Mouse (Mus musculus) lung, postnatal 0 days (tissue): Measurements from ENCODE around the gene Slc22a13. TPM values are rescaled to one million over a fixed set of nuclear protein-coding genes. Genes with fewer than 3 reads are reported as not detected.
"Not testable (repeated sequence)": the region's sequence is repeated elsewhere in the genome, so short reads cannot be mapped to it uniquely, and the experiment has no call there.

ENCODE experiments used
- ATAC-seq: fragments of 200-750 bp; cut with Nextera tagmentation; 2 replicates; pipeline ENCODE4 v1.8.0; 2017; ENCODE audit warnings: moderate library complexity
- DNase-seq: peaks from one replicate; pipeline ENCODE4 v3.0.0-alpha.2; 2016; ENCODE audit warnings: low spot score
- H3K27ac ChIP-seq: fragments of 300-500 bp; sonication (generic); 2 replicates; pipeline ENCODE4 v1.5.1; 2014; ENCODE audit warnings: antibody characterized with exemption, mild to moderate bottlenecking, low read length, mixed read lengths
- H3K27me3 ChIP-seq: fragments of 300-500 bp; sonication (generic); replicated peaks from 2 replicates; pipeline ENCODE4 v1.6.1; 2014; ENCODE audit warnings: low read length, mixed read lengths; ENCODE audit not compliant: insufficient read depth
- H3K36me3 ChIP-seq: fragments of 300-500 bp; sonication (generic); 2 replicates; pipeline ENCODE4 v1.6.1; 2014; ENCODE audit warnings: low read length, mixed read lengths; ENCODE audit not compliant: insufficient read depth
- H3K4me1 ChIP-seq: fragments of 300-500 bp; sonication (generic); 2 replicates; pipeline ENCODE4 v1.6.1; 2014; ENCODE audit warnings: antibody characterized with exemption, low read depth, low read length, mixed read lengths; ENCODE audit not compliant: insufficient read depth
- H3K4me2 ChIP-seq: fragments of 300-500 bp; sonication (generic); replicated peaks from 2 replicates; pipeline ENCODE4 v1.6.1; 2014; ENCODE audit warnings: low read depth, mild to moderate bottlenecking, low read length, moderate library complexity, mixed read lengths
- H3K4me3 ChIP-seq: fragments of 300-500 bp; sonication (generic); 2 replicates; pipeline ENCODE4 v1.5.1; 2014; ENCODE audit warnings: low read depth, low read length
- H3K9ac ChIP-seq: fragments of 300-500 bp; sonication (generic); replicated peaks from 2 replicates; pipeline ENCODE4 v1.6.1; 2014; ENCODE audit warnings: low read depth, mild to moderate bottlenecking
- H3K9me3 ChIP-seq: fragments of 300-500 bp; sonication (generic); 2 replicates; pipeline ENCODE4 v1.6.1; 2016; ENCODE audit warnings: low read length, mixed read lengths
- CTCF ChIP-seq: IDR thresholded peaks from 2 replicates; pipeline ENCODE4 v1.5.1; 2016; ENCODE audit warnings: antibody characterized with exemption, mild to moderate bottlenecking
- EP300 ChIP-seq: IDR thresholded peaks from 2 replicates; pipeline ENCODE4 v1.6.1; 2016; ENCODE audit warnings: antibody characterized with exemption, mild to moderate bottlenecking, control low read depth
- WGBS: fragments of 180-500 bp; shearing (Covaris S2); extraction: QIAGEN DNeasy Blood & Tissue Kit; methylation state at CpG from one replicate; pipeline ENCODE4 v1.1.7; 2014; 5-methylcytosine and 5-hydroxymethylcytosine counted together
- polyA plus RNA-seq: library from polyadenylated mRNA; unstranded; fragments of >200 nt; fragmentation: Nextera tagmentation; extraction: Ambion mirVana; gene quantifications from 2 replicates; pipeline ENCODE4 v1.2.1, GENCODE M21; 2015

Gene Slc22a13
- polyA plus RNA-seq, 1 experiment from 2014 or later, result not detected

- Histone ChIP-seq H3K4me2 (no peak overlapping the region), H3K9me3 (no peaks in the 10 kb centered on the region), H3K27ac (no peak overlapping the region), H3K4me1 (no peaks in the 10 kb centered on the region), H3K4me3 (no peak overlapping the region), H3K9ac (no peak overlapping the region), H3K27me3 (no peaks in the 10 kb centered on the region), H3K36me3 (no peaks in the 10 kb centered on the region)
- WGBS, result 62% methylated on average over 2 of the region's 2 CpGs
- ATAC-seq (no peak), DNase-seq (no peak)
- TF ChIP-seq EP300, result no peak
- no peak for TF ChIP-seq CTCF
Observed at GRCm38 (mm10) chr9:119230829-119231228, 21.9 kb upstream of the Slc22a13 start.

- Histone ChIP-seq H3K27me3 (no peaks in the 10 kb centered on the region), H3K27ac (no peak overlapping the region), H3K4me3 (no peak overlapping the region), H3K4me2 (no peak overlapping the region), H3K36me3 (no peaks in the 10 kb centered on the region), H3K9me3 (no peaks in the 10 kb centered on the region), H3K4me1 (no peaks in the 10 kb centered on the region), H3K9ac (no peak overlapping the region)
- ATAC-seq, result no peak
- WGBS, result 66% methylated on average over 4 of the region's 4 CpGs
- TF ChIP-seq EP300, result no peak
- TF ChIP-seq CTCF, result no peak
- no peak for DNase-seq
Observed at GRCm38 (mm10) chr9:119220249-119220648, 11.4 kb upstream of the Slc22a13 start.

DNA sequence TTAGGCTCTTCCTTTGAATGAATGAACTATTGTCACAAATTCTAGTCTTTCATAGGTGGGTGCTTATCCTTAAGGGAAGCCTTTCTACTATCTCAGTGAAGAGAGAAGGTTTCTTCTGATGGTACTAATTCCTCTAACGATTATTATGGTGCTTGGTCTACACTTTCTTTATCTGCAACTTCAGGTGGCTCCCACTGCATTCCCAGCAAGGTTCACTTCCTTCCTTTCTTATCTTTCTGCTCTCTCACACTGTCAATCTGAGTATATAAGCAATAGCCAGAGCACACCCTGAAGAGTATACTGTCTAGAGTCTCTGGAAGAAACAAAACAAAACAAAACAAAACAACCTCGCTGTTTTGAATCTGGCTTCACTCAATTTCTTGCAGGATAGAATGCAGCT is 10.8 kb upstream of the Slc22a13 start:
- H3K27ac ChIP-seq, result no peak overlapping the region

GRCm38 (mm10) chr9:119215341-119215740 is 6.4 kb upstream of the Slc22a13 start:
- H3K36me3 ChIP-seq, H3K4me1 ChIP-seq, H3K4me3 ChIP-seq, H3K27me3 ChIP-seq, ATAC-seq, H3K9ac ChIP-seq, H3K4me2 ChIP-seq, H3K27ac ChIP-seq, H3K9me3 ChIP-seq, DNase-seq: not testable (repeated sequence)
- WGBS, result 71% methylated on average over 2 of the region's 2 CpGs

More for the DNA sequence above, 10.8 kb upstream of the Slc22a13 start:
- 67% methylated on average over 2 of the region's 2 CpGs for WGBS
- Histone ChIP-seq H3K4me3 (no peak overlapping the region), H3K4me1 (no peaks in the 10 kb centered on the region), H3K27me3 (no peaks in the 10 kb centered on the region), H3K4me2 (no peak overlapping the region), H3K36me3 (no peaks in the 10 kb centered on the region), H3K9ac (no peak overlapping the region), H3K9me3 (no peaks in the 10 kb centered on the region)
- ATAC-seq, result no peak
- TF ChIP-seq CTCF (no peak), EP300 (no peak)
- no peak for DNase-seq

DNA sequence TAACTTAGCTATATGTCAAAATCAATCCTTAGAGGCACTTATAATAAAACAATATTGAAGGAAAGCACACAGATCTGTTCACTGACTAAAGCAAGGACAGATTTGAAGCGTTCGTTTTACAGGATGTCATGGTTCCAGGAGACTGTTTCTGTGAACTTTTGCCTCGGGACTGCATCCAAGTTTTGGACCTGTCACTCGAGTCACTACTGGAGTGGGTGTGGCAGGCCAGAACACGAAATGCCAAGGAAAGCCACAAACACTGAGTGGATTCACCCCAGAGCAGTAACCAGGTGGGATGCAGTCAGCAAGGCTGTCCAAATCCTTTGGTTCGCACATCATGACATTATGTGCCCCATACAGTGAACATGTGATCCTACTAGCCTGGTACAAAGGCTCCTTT is 5.7 kb upstream of the Slc22a13 start:
- no peak overlapping the region for H3K4me3 ChIP-seq

DNA sequence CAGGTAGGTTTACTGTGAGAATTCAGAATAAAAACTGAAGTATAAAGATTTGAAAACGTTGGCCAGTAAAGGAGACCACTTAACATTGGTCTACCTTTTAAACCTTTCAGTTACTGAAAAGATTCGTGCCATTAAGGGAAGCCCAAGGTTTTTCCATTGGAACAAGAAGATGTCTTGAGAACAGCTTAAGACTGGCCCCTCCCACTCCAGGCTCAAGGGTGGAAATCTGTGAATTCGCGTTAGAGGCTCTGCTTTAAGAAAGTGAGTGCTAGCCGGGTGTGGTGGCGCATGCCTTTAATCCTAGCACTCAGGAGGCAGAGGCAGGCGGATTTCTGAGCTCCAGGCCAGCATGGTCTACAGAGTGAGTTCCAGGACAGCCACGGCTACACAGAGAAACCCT is 4.1 kb upstream of the Slc22a13 start:
- Histone ChIP-seq H3K9me3 (no peaks in the 10 kb centered on the region), H3K9ac (no peak overlapping the region), H3K27ac (no peak overlapping the region), H3K27me3 (no peaks in the 10 kb centered on the region), H3K36me3 (no peaks in the 10 kb centered on the region), H3K4me1 (no peaks in the 10 kb centered on the region), H3K4me2 (no peak overlapping the region), H3K4me3 (no peak overlapping the region)
- TF ChIP-seq CTCF, result no peak
- WGBS, result 71% methylated on average over 8 of the region's 8 CpGs
- ATAC-seq (no peak), DNase-seq (no peak)

More for the DNA sequence above, 5.7 kb upstream of the Slc22a13 start:
- no peak overlapping the region for H3K4me2 ChIP-seq
- WGBS, result 87% methylated on average over 6 of the region's 6 CpGs
- H3K9me3 ChIP-seq, result no peaks in the 10 kb centered on the region
- no peaks in the 10 kb centered on the region for H3K27me3 ChIP-seq
- H3K36me3 ChIP-seq, result no peaks in the 10 kb centered on the region
- no peak overlapping the region for H3K27ac ChIP-seq
- no peaks in the 10 kb centered on the region for H3K4me1 ChIP-seq
- ATAC-seq (no peak), DNase-seq (no peak)
- no peak overlapping the region for H3K9ac ChIP-seq
- TF ChIP-seq EP300 (no peak), CTCF (no peak)

GRCm38 (mm10) chr9:119207113-119207512 is 1.8 kb downstream of the Slc22a13 start:
- Histone ChIP-seq H3K9me3 (no peaks in the 10 kb centered on the region), H3K27ac (no peak overlapping the region), H3K4me2 (no peak overlapping the region), H3K9ac (no peak overlapping the region), H3K4me1 (no peaks in the 10 kb centered on the region), H3K27me3 (no peaks in the 10 kb centered on the region), H3K4me3 (no peak overlapping the region), H3K36me3 (no peaks in the 10 kb centered on the region)
- TF ChIP-seq EP300 (no peak), CTCF (no peak)
- WGBS, result 54% methylated on average over 4 of the region's 4 CpGs
- DNase-seq (no peak), ATAC-seq (no peak)
